Mouse (Mus musculus) urinary bladder, postnatal 10 days (tissue): ENCODE results near the gene P3h1.

Experiments used
- DNase-seq: peaks from one replicate; pipeline ENCODE4 v3.0.0; 2022; ENCODE audit warnings: low spot score

P3h1 gene

DNA sequence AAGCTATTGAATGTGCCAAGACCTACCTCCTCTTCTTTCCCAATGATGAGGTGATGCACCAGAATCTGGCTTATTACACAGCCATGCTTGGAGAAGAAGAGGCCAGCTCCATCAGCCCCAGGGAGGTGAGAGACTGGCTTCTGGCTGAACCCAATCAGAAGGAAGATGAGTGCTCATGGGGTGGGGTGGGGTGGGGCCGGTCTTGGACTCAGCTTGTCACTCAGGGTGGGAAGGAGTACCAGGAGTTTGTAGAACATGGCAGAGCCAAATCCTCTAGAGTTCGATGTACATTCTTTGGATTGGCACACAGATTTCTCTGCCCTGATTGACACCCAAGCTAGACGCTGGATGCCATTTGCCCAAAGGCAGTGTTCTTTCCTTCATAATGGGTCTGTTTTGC lies 5.9 kb downstream of the P3h1 start:
- no peak for DNase-seq

DNA sequence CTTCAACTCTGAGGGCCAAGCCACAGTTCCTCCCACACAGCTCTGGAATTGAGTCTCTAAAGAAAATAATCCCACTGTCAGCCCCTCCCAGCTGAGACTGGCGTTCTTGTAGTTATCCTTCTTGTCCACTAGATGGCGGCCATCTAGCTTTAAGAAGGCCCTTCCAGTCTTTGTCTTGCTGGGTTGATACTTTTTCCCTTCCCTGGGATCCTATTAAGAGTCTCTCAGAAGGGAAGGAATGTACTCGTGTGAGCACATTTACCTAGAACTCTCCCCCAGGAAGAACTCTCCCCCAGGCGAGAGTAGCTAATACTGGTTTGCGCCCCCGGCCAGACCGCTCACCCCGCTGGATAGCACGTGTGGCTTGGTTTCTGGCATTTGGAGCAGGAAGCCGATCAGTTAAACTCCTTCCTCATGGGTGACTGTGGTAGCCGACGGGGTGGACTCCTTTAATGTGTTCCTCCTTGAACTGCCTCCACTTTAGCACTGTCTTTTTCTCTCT lies 6.5 kb downstream of the P3h1 start:
- no peak for DNase-seq

DNA sequence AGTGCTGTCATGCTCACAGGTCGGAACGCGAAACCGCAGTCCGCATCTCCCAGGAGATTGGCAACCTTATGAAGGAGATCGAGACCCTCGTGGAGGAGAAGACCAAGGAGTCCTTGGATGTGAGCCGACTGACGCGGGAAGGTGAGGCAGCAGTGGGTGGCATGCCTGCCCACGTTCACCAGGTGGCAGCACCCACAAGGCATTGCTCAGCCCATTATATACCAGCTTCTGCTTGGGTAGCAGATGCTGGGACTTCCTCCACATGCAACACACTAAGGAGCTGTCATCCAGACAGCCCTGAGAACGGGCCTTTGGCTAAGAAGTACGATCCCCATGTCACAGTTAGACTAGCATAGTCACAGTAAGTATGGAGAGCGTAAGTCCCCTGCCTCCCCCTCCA lies 8.9 kb downstream of the P3h1 start:
- DNase-seq, result no peak

DNA sequence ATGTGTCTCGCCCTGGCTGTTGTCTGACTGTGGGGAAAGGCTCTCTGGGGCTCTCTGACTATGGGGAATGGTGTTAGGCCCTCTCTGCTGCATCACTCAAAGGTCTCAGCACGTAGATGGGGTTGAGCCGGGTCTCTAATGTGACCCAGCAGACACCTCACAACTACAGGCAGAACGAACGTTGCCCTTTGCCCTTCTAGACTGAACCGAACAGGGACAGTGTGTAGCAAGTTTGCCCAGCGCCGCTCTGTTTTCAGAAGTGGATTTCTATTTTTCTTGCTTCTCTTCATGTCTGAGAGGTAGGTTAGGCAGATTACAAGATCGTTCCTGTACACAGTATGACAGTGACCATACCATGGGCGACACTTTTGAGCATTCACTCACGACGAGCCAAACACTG lies 9.9 kb downstream of the P3h1 start:
- no peak for DNase-seq

DNA sequence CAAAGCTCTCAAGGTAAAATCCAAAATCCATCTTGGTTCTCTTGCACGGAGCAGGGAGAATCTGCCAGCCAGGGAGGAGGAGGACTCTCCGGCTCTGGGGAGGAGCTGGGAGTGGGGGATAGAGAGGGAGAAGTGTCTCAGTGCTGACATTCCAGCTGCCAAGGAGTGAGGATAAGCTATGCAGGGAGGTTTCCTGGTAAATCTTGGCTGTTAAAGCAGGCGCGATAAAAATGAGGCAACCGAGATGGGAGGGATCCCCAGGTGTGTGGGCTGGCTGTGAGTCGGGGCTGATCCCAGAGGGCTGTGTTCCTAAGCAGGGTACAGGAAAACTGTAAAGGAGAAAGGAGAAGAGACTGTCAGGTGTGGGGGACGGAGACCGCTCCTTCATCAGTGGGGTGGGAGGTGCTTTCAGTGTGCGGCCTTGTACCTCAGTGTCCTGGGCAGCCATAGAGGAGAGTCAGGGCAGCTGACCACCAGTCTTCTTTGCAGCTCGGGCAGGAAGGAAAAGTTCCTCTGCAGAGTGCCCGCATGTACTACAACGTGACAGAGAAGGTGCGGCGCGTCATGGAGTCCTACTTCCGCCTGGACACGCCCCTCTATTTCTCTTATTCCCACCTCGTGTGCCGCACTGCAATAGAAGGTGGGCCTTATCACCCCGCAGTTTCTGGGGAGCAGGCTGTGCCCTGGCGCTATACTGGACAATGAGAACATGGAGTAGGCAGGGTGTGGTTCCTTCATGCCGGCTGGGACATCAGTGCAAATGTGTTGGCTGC lies 11.9 kb downstream of the P3h1 start:
- DNase-seq, result no peak

DNA sequence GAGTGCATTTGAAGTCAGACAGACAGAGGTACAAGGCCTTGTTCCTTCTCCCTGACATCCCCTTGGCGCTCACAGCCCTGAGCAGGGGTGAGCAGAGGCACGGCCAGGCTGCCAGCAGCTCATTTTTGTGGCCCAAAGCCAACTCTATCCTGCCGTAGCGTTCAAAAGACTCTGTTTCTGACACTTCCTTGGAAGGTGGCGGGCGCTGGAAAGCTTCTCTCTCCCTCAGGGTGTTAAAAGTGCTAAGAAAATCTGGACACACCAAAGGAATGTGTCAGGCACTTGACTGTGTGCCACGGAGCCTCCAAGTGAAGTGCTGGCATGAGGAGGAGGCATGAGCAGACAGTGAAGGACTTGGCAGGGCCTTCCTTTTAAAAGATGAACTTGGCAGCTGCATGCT lies 12.8 kb downstream of the P3h1 start:
- no peak for DNase-seq

DNA sequence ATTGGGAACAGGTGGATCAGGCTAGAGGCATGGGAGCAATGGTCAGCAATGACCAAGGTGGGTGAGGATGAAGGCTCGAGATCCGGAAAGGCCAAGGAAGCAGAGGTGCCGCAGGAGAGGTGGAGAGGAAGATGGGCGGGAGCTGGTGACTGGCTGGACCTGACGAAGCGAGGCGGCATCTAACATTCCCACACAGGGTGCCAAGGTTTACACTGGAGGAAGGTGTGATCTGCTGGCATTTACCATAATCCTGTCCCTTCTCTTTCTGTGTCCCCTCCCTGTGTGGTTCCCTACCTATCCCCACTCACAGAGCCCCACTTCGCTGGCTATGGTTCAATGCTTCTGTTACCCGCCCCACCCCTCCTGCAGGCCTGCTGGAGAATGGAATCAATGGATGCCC lies 13.2 kb downstream of the P3h1 start:
- DNase-seq, result no peak

DNA sequence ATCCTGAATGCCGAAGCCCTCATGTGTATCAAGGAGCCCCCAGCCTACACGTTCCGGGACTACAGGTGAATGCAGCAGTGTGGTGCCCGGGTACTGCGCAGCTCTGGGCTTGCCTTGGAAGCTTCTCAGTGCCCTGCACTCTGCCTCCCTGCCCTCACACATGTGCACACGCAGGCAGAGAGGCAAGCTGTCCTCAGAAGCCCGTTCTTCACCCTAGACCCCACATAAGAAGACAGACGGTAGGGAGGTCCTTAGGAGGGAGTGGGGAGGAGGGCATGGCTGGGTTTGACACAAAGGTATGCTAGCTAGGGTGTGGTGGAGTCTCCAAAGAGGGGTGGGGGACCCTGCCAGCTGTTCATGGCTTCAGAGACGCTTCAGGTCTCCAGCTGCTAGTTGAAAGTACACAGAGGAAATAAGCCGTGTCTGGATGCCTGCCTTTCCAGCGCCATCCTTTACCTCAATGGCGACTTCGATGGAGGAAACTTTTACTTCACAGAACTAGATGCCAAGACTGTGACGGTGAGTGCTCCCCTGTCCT lies 14.0 kb downstream of the P3h1 start:
- DNase-seq, result no peak

DNA sequence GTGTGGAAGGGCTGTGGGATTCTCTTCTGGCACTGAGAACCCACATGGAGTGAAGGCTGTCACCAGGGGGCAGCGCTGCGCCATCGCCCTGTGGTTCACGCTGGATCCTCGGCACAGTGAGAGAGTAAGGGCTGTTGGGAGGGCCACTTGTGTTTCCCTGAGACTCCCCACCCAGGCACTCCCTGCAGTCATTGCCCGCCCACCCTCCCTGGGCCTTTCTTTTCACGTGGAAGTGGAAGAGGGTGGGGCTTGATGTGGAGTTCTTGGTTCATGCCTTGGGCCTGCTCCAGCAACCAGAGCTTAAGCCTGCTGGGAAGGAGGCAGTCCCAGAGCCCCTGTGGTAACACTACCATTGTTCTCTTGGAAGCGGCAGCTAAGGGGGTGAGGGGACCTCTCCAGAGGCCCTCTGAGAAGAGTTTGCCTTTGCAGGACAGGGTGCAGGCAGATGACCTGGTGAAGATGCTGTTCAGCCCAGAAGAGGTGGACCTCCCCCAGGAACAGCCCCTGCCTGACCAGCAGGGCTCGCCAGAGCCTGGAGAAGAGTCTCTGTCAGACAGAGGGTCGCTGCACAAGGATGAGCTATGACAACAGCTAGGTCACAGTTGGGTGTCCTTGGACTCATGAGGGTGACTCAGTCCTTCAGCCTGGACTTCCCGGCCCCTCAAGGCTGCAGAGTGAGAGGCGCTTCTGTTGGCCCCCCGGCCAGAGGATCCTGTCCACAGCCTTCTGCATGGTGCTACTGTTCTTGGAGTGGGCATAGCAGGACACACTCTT lies 14.9 kb downstream of the P3h1 start:
- DNase-seq, result no peak

DNA sequence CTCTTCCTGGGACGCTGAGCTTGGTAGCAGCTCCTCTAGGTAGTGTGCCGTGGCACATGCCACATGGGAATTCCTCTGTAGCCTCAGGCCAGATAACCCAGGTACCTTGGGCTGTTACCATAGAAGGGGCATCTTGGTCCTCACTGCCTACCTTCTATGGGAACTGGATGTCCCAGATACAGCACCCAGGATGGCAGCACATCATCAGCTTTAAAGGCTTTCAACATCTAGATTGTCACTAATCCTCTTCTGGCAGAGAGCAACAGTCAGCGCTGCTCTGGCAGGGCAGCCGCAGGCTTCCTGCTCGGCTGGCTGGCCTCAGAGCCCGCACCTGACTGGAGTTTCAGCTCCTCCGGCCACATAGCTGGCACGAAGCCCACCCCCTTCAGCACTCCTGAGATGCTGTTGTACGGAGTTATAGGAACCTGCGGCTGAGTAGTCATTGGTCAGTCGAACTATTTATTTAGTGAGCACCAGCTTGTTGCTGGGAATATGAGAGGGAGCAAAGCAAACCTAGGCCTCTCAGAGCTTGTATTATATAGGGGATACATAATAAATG lies 15.8 kb downstream of the P3h1 start:
- no peak for DNase-seq

DNA sequence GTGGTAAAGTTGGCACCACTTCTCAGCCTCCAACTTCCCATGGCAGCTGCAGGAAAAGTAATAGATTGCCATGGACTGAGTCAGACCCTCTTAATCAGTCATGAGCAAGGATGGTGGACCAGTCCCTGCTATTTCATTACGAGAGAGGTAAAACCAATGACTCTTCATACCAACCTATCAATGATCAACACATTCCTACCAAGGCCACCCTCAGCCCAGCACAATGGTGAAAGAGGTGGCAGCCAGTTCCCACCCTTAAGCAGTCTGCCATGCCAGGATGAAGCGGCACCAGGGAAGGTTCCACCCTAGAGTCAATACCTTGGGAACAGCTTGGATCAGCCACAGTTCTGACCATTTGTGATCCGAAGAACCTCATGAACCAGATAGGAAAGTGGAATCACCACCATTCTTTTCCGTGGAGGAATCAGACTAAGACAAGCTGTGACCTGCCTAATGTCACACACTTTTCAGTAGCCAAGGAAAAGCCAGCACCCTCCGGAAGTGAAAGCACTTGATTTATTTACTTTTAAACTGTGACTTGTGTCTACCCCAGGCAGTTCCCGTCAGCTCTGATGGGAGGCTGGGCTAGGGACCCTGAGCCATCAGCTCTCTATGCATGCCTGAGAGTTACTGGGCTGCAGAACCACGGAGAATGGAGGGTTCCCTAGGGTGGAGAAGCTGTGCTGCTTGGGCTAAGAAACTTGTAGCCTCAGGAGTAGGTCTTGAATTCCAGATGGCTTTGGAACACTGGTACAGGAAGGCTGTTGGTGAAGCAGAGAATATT lies 19.5 kb downstream of the P3h1 start:
- no peak for DNase-seq

DNA sequence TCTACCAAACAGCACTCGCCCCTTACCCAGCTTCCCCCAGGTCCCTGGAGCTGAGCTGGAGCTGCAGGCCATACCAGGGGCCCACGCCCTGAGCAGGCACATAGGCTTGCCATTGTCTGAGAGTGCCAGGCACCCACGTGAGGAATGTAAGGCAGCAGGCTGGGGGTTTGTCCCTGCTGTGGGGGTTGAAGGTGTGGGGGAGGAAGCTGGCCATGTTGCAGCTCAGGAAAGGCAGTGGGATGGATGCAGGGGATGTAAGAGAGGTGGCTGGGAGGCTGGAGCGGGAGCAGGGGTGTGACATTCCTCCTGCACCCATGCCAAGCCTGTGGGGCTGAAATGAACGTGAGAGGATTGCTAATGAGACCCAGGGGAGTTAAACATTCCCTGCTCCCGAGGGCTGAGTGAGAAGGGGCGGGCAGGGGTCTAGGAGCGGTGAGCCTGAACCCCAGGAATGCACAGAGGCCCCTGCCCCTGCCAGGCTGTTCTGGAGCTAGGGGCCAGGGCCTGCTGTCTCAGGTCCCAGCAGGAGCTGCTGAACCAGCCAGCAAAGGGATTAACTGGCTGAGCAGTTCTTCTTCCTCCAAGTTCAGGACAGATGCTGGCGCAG lies 21.4 kb downstream of the P3h1 start:
- DNase-seq, result no peak

DNA sequence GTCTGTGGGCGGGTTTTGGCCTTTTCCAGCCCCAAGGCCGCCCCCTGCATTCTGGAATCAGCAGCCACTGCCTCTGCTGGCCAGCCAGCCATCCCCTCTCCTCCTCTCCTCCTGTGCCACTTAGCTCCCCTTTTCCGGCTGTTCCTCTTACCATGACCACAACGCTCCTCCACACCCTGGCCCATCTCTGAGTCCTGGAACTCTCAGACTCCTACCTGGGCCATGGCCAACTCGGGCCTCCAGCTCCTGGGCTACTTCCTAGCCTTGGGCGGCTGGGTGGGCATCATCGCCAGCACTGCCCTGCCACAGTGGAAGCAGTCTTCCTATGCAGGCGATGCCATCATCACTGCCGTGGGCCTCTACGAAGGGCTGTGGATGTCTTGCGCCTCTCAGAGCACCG lies 22.6 kb downstream of the P3h1 start, which contains the start of gene Cldn19:
TSS of gene Cldn19 (plus strand) at position 64 of the 400 bp plus-strand sequence.
- no peak for DNase-seq

DNA sequence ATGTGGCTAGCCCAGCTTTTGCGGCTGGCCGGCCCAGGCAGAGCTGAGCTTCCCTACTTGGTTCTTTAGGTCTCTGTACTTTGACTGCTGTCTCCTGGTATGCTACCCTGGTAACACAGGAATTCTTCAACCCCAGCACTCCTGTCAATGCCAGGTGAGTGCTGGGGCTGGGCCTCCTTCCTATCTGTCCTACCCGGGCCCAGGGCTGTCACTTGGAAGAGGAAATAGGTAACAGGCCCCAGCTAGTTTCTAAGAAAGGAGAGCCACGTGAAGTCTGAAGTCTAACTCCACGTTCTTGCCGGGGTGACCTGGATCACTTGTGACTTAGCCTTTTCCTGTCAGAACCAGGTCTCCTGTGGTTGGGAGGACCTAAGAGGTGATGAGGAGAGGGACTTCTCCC lies 24.4 kb downstream of the P3h1 start:
- no peak for DNase-seq

DNA sequence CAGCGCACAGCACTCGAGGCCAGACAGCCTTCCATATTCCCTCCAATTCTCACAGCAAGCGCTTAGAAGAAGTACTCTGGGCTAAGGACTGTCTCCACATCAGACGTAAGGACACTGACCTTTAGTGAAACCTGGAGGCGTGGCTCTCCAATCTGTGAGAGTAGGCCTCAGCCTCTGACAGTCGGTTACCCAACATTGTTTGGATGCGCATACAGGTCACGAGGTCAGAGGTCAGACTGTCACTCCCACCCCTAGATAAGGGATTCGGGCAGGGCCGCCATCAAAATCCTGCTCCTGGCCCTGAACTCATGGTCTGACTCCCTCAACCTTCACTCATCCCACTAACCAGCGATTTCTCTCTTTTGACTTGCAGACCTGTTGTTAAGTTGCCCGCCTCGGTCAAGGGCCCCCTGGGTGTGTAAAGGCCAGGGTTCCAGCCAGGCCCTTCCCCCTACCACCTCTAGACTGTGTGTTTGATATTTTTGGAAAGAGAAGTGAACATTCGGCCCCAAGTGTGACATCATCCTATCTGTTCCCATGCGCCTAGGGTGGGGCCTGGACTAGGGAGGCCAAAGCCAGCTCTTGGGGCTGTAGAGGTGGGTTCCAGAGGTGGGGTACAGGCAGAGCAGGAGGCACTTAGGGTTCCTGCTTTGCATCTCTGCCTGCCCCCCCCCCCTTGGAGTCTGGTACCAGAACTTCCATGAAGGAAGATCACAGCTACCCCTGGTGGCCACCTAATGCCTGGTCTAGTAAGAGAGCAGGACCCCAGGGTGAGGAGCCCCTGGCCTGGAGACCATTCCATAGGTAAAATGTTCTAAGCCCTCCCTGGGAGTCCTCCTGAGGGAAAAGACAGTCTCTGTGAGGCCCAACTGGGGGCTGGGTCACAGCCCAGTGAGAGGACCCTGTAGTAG lies 26.9 kb downstream of the P3h1 start:
- no peak for DNase-seq

DNA sequence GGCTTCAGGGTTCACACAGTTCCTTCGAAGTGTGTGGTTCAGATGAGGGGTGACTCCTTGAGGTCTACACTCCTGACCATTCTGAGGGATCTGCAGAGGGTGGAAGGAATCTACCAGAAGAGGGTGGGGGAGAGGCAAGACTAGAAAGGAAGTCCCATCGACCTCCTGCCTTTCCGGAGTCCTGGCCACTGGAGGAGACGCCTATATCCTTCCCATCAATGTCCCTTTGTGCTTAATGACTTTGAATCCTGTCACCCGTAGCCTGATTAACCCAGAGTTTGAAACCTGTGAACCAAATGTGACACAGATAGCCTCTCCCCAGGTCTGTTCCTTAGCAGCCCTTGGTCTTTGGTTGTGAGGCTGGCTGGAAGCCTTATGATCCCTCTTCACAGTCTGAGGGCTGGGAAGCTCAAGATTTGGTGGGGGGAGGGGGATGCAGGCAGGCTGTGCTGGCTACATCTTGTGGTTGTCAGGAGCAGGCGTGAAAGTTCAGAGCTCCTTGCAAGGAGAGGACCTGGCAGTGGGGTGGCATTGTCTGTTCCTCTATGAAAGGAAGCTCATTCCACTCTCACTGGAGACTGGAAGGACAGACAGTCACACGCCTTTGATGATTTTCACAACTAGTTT lies 28.5 kb downstream of the P3h1 start:
- DNase-seq, result no peak

DNA sequence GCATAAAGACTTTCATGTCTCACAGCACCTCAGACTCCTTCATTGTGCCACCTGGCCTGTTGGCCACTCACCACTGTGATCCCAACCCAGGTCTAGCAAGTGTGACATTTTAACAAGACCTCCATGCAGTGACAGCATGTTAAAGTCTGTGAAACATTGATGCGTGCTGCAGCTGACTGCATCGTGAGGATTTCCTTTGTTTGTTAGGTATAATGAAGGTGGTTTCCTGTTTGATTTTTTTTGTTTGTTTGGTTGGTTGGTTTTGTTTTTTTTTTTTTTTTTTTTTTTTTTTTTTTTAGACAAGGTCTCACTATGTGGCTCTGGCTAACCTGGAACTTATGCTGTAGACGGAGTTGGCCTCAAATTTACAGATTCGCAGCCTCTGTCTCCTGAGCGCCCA lies 29.8 kb downstream of the P3h1 start:
- no peak for DNase-seq

DNA sequence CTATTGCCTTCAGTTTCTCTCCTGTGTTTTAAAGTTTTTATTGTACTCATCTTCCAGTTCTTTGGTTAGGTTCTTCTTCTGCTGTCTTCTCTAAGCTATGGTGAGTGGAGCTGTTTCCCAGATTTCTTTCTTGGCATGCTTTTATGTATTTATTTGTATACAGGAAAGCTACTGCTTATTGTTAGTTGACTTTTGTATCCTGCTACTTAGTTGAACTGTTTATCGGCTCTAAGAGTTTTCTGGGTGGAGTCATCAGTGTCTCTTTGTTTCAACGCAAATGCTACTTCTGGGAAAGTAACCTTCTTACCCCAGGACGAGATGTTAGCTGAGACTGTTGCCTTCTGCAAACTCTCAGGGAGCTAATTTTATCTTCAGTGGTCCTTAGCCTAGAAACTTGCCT lies 30.7 kb downstream of the P3h1 start:
- DNase-seq, result no peak

DNA sequence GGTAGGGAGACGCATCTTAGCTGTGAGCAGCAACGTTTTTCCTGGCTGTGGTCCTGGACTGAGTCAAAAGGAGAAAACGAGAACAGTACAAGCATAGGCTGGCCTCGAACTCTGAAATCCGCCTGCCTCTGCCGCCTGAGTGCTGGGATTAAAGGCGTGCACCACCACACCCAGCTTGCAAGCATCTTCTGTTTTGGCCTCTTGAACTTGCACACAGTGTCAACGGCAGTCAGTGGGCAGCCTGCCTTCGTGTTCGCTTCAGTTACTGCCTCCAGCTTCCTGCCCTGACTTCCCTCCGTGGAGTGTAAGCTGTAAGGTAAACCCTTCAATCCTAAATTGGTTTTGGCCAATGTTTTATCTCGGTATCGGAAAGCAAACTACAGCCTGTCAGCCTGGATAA lies 33.9 kb downstream of the P3h1 start:
- DNase-seq, result no peak

DNA sequence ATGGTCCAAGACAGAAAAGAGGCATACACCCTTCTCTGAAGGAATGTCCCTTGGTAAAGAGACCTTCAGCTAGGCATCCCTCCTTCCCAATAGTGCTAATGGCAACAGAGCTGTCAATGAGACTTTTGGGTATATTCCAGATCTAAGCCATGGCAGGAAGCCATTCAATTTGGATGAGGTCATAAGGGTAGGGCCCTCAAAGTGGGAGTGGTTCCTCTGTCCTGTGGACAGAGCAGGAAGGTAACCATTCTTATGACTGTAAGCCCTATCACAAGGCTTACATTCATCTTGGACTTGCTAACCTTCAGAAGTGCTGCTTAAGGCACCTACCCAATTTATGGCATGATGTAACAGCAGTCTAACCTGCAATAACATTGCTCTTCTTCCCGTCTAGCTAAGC lies 41.9 kb downstream of the P3h1 start:
- DNase-seq, result no peak
